Mouse (Mus musculus): Measurements from ENCODE around the gene Kcnj16. TPM values are rescaled to one million over a fixed set of nuclear protein-coding genes. Genes with fewer than 3 reads are reported as not detected.

Gene Kcnj16
- total and polyA plus RNA-seq, 3 experiments = not detected

DNA sequence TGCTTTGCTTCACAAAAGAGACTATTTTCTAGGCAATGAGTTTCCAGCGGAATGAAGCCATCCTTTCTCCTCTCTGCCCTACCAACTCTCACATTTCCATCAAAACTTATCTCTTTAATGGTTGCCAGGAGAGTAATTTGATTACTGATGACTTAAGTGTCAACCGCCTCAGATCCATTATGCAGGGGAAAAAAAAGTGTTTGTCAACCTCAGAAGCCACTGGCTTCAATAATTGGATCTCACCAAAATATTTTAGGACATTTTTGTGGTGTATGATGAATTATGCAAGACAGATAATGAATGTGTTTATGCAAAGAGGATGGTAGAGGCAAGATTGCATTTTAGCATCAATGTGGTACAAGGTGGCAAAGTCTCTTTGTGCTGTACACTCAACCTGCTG is 52.4 kb downstream of the Kcnj16 start:
- in situ Hi-C loops (cut with MboI; ENCODE audit: low pct_ligation_motif_present, low pct_unique_long_range_greater_than_20kb, low sequenced_read_pairs) = no loop called here
- H3K9ac ChIP-seq (ENCODE audit: insufficient read depth, low read depth) = no peak overlapping the region

DNA sequence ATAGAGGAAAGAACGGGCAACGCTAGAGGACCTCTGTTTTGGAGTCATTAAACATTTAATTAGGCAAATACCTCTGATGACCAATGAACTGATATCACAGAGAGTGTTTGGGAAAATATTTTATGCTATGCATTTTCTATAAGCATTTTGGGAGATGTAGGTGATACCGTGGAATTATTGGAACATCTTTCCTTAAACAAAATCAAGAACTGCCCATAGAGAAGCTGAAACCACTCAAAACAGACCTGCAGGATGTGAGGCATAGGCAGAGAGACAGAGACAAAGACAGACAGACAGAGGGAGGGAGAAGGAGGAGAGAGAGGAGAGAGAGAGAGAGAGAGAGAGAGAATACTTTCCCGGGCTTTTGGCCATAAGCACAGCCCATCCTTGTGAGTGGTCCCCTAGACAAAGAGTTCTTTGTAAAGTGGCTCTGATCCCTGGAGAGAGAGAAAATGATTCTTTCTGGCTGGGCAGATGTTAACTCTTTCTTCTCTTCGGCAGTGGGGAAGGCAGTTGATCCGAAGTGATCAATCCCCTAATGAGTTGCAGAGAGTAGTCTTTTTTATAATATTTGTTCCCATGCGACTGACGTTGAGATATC is 54.9 kb downstream of the Kcnj16 start:
- no peaks in the 10 kb centered on the region for H3K27me3 ChIP-seq (replicated peaks)
- H3K4me1 ChIP-seq (ENCODE audit: control insufficient read depth in 1 of 2, insufficient read depth in 2 of 2) = no peaks in the 10 kb centered on the region
- no peak overlapping the region for H3K4me3 ChIP-seq (replicated peaks in 1 of 3; ENCODE audit: low read depth in 2 of 3, low read length in 2 of 3, poor library complexity in 1 of 3)
- no peak overlapping the region for H3K9ac ChIP-seq (ENCODE audit: insufficient read depth, low read depth)
- in situ Hi-C loops (cut with MboI; ENCODE audit: low pct_ligation_motif_present, low pct_unique_long_range_greater_than_20kb, low sequenced_read_pairs) (no loop called here), dilution Hi-C loops (cut with MboI; ENCODE audit: extremely low pct_ligation_motif_present, extremely low pct_unique_long_range_greater_than_20kb, low sequenced_read_pairs) (no loop called here)
- no peaks in the 10 kb centered on the region for H3K9me3 ChIP-seq (replicated peaks; ENCODE audit: low read length)
- TF ChIP-seq CHD2 (IDR thresholded peaks at IDR 0.05; ENCODE audit: low read length) (no peak), TBP (conservative IDR thresholded peaks at IDR 0.05; ENCODE audit: low read depth, low read length) (no peak), POLR2A (IDR thresholded peaks at IDR 0.05; ENCODE audit: low read depth, low read length) (no peak), MAX (IDR thresholded peaks at IDR 0.05; ENCODE audit: low read length) (no peak), RCOR1 (conservative IDR thresholded peaks at IDR 0.05; ENCODE audit: low read depth, low read length) (no peak), BHLHE40 (IDR thresholded peaks at IDR 0.05; ENCODE audit: low read depth, low read length) (no peak), ETS1 (conservative IDR thresholded peaks at IDR 0.05; ENCODE audit: low read depth, low read length) (no peak), KAT2A (IDR thresholded peaks at IDR 0.05; ENCODE audit: insufficient replicate concordance, low read length) (no peak), GABPA (IDR thresholded peaks at IDR 0.05; ENCODE audit: insufficient replicate concordance, low read depth, low read length) (no peak), USF2 (conservative IDR thresholded peaks at IDR 0.05; ENCODE audit: low read depth, low read length) (no peak), EP300 (IDR thresholded peaks at IDR 0.05; ENCODE audit: low read length) (no peak), USF1 (IDR thresholded peaks at IDR 0.05; ENCODE audit: low read depth, low read length) (no peak), JUN (IDR thresholded peaks at IDR 0.05; ENCODE audit: insufficient read depth, low read depth, low read length) (no peak)
- H3K27ac ChIP-seq (ENCODE audit: insufficient read depth, low read depth) = no peak overlapping the region
- H3K36me3 ChIP-seq (replicated peaks in 1 of 2; ENCODE audit: control insufficient read depth in 1 of 2, insufficient read depth in 1 of 2, low read length in 1 of 2) = no peaks in the 10 kb centered on the region
- H3K4me2 ChIP-seq (ENCODE audit: insufficient read depth, low read depth, poor library complexity, severe bottlenecking) = no peak overlapping the region
- no peaks in the 10 kb centered on the region for H3K79me2 ChIP-seq (replicated peaks; ENCODE audit: control insufficient read depth, extremely low read depth, insufficient read depth, poor library complexity, severe bottlenecking)
- DNase-seq (ENCODE audit: extremely low read depth) = no peak

More for the DNA sequence above, 52.4 kb downstream of the Kcnj16 start:
- TF ChIP-seq CHD1 (IDR thresholded peaks at IDR 0.05; ENCODE audit: low read depth, low read length) (no peak), MYC (IDR thresholded peaks at IDR 0.05; ENCODE audit: low read depth, low read length) (no peak), ZMIZ1 (IDR thresholded peaks at IDR 0.05; ENCODE audit: low read depth, low read length) (no peak)
- Histone ChIP-seq H3K79me2 (replicated peaks; ENCODE audit: control insufficient read depth, extremely low read depth, insufficient read depth, poor library complexity, severe bottlenecking) (no peaks in the 10 kb centered on the region), H3K9me3 (replicated peaks; ENCODE audit: low read length) (no peaks in the 10 kb centered on the region), H3K4me1 (ENCODE audit: control insufficient read depth in 1 of 2, insufficient read depth in 2 of 2) (no peaks in the 10 kb centered on the region), H3K36me3 (replicated peaks in 1 of 2; ENCODE audit: control insufficient read depth in 1 of 2, insufficient read depth in 1 of 2, low read length in 1 of 2) (no peaks in the 10 kb centered on the region), H3K27ac (ENCODE audit: insufficient read depth, low read depth) (no peak overlapping the region), H3K4me2 (ENCODE audit: insufficient read depth, low read depth, poor library complexity, severe bottlenecking) (no peak overlapping the region), H3K27me3 (replicated peaks) (no peaks in the 10 kb centered on the region), H3K4me3 (replicated peaks in 1 of 3; ENCODE audit: low read depth in 2 of 3, low read length in 2 of 3, poor library complexity in 1 of 3) (no peak overlapping the region)
- dilution Hi-C loops (cut with MboI; ENCODE audit: extremely low pct_ligation_motif_present, extremely low pct_unique_long_range_greater_than_20kb, low sequenced_read_pairs) = no loop called here
- no peak for DNase-seq (ENCODE audit: extremely low read depth)

Measured in CH12.LX (cell line).